Mouse (Mus musculus): ENCODE results near the gene Ercc1. TPM values are rescaled to one million over a fixed set of nuclear protein-coding genes. Genes with fewer than 3 reads are reported as not detected.

The Ercc1 gene
- polyA plus RNA-seq, 1 experiment from 2014 or later, result 86.1 TPM

- DNase-seq (ENCODE audit: low spot score) (no peak), ATAC-seq (ENCODE audit: low FRiP score) (no peak)
- no peak overlapping the region for H3K27ac ChIP-seq
- no peaks in the 10 kb centered on the region for H3K36me3 ChIP-seq (replicated peaks; ENCODE audit: control insufficient read depth, insufficient read depth)
- under 1% methylated on average over 41 of the region's 41 CpGs for WGBS
- no peaks in the 10 kb centered on the region for H3K9me3 ChIP-seq (ENCODE audit: control insufficient read depth, low read length)
- peaks cover 15% of the 10 kb centered on the region for H3K27me3 ChIP-seq (ENCODE audit: control insufficient read depth, insufficient read depth, low read length)
- peak overlapping the region; percentile 39 for H3K4me3 ChIP-seq (replicated peaks; ENCODE audit: low read length)
- peaks cover 27% of the 10 kb centered on the region for H3K4me1 ChIP-seq (replicated peaks; ENCODE audit: control insufficient read depth, insufficient read depth, low read length)
- peak overlapping the region; percentile 92 for H3K4me2 ChIP-seq (replicated peaks)
- peak overlapping the region; percentile 62 for H3K9ac ChIP-seq
Observed at GRCm38 (mm10) chr7:19341761-19342409, 2.7 kb upstream of the Ercc1 start.

- peak overlapping the region; percentile 92 for H3K4me2 ChIP-seq (replicated peaks)
- H3K27me3 ChIP-seq (ENCODE audit: control insufficient read depth, insufficient read depth, low read length), result peaks cover 15% of the 10 kb centered on the region
- H3K9ac ChIP-seq, result peak overlapping the region; percentile 62; the same call in 1 of the 2 replicates
- H3K4me1 ChIP-seq (replicated peaks; ENCODE audit: control insufficient read depth, insufficient read depth, low read length), result peaks cover 27% of the 10 kb centered on the region
- H3K27ac ChIP-seq, result no peak overlapping the region
- peak overlapping the region; percentile 39 for H3K4me3 ChIP-seq (replicated peaks; ENCODE audit: low read length)
- no peaks in the 10 kb centered on the region for H3K9me3 ChIP-seq (ENCODE audit: control insufficient read depth, low read length)
- ATAC-seq (ENCODE audit: low FRiP score), result no peak
- H3K36me3 ChIP-seq (replicated peaks; ENCODE audit: control insufficient read depth, insufficient read depth), result no peaks in the 10 kb centered on the region
- DNase-seq (ENCODE audit: low spot score), result peak; percentile 94
- WGBS, result 1% methylated on average over 27 of the region's 27 CpGs
Observed at GRCm38 (mm10) chr7:19342481-19343027, 2.0 kb upstream of the Ercc1 start.

- DNase-seq (ENCODE audit: low spot score), result peak; percentile 85
- 1% methylated on average over 11 of the region's 11 CpGs for WGBS
- no peaks in the 10 kb centered on the region for H3K9me3 ChIP-seq (ENCODE audit: control insufficient read depth, low read length)
- ATAC-seq (ENCODE audit: low FRiP score), result no peak
- H3K4me3 ChIP-seq (replicated peaks; ENCODE audit: low read length), result 0 out of 2 replicates have a peak overlapping the region, but pooled peaks have one; percentile 39
- peak overlapping the region; percentile 92; the same call in 1 of the 2 replicates for H3K4me2 ChIP-seq (replicated peaks)
- peaks cover 27% of the 10 kb centered on the region for H3K4me1 ChIP-seq (replicated peaks; ENCODE audit: control insufficient read depth, insufficient read depth, low read length)
- H3K36me3 ChIP-seq (replicated peaks; ENCODE audit: control insufficient read depth, insufficient read depth), result peaks cover 3% of the 10 kb centered on the region; the same call in 1 of the 2 replicates
- no peak overlapping the region for H3K27ac ChIP-seq
- H3K27me3 ChIP-seq (ENCODE audit: control insufficient read depth, insufficient read depth, low read length), result peaks cover 15% of the 10 kb centered on the region
- H3K9ac ChIP-seq, result no peak overlapping the region
Observed at GRCm38 (mm10) chr7:19343210-19343808, 1.3 kb upstream of the Ercc1 start.

GRCm38 (mm10) chr7:19344938-19345471 is 427 bp downstream of the Ercc1 start:
- Histone ChIP-seq H3K4me3 (replicated peaks; ENCODE audit: low read length) (peak overlapping the region; percentile 60), H3K27ac (peak overlapping the region; percentile 90), H3K9me3 (ENCODE audit: control insufficient read depth, low read length) (no peaks in the 10 kb centered on the region), H3K4me2 (replicated peaks) (peak overlapping the region; percentile 92), H3K4me1 (replicated peaks; ENCODE audit: control insufficient read depth, insufficient read depth, low read length) (peaks cover 27% of the 10 kb centered on the region), H3K9ac (peak overlapping the region; percentile 72), H3K36me3 (replicated peaks; ENCODE audit: control insufficient read depth, insufficient read depth) (peaks cover 18% of the 10 kb centered on the region), H3K27me3 (ENCODE audit: control insufficient read depth, insufficient read depth, low read length) (peaks cover 15% of the 10 kb centered on the region)
- peak; percentile 94 for DNase-seq (ENCODE audit: low spot score)
- peak; percentile 95 for ATAC-seq (ENCODE audit: low FRiP score)
- WGBS, result under 1% methylated on average over 31 of the region's 31 CpGs

- H3K4me1 ChIP-seq (replicated peaks; ENCODE audit: control insufficient read depth, insufficient read depth, low read length), result peaks cover 12% of the 10 kb centered on the region
- no peak overlapping the region for H3K4me3 ChIP-seq (replicated peaks; ENCODE audit: low read length)
- H3K27ac ChIP-seq, result no peak overlapping the region
- ATAC-seq (ENCODE audit: low FRiP score) (no peak), DNase-seq (ENCODE audit: low spot score) (no peak)
- WGBS, result 89% methylated on average over 13 of the region's 13 CpGs
- no peaks in the 10 kb centered on the region for H3K9me3 ChIP-seq (ENCODE audit: control insufficient read depth, low read length)
- H3K27me3 ChIP-seq (ENCODE audit: control insufficient read depth, insufficient read depth, low read length), result no peaks in the 10 kb centered on the region
- no peak overlapping the region for H3K4me2 ChIP-seq (replicated peaks)
- H3K9ac ChIP-seq, result no peak overlapping the region
- peaks cover 54% of the 10 kb centered on the region for H3K36me3 ChIP-seq (replicated peaks; ENCODE audit: control insufficient read depth, insufficient read depth)
Observed at GRCm38 (mm10) chr7:19349188-19349915, 4.8 kb downstream of the Ercc1 start.

GRCm38 (mm10) chr7:19350221-19350620 is 5.6 kb downstream of the Ercc1 start:
- Histone ChIP-seq H3K36me3 (replicated peaks; ENCODE audit: control insufficient read depth, insufficient read depth) (peaks cover 63% of the 10 kb centered on the region), H3K4me1 (replicated peaks; ENCODE audit: control insufficient read depth, insufficient read depth, low read length) (peaks cover 9% of the 10 kb centered on the region)

GRCm38 (mm10) chr7:19354991-19355390 is 10.4 kb downstream of the Ercc1 start:
- Histone ChIP-seq H3K27me3 (ENCODE audit: control insufficient read depth, insufficient read depth, low read length) (no peaks in the 10 kb centered on the region), H3K27ac (no peak overlapping the region), H3K9ac (no peak overlapping the region), H3K4me2 (replicated peaks) (no peak overlapping the region), H3K36me3 (replicated peaks; ENCODE audit: control insufficient read depth, insufficient read depth) (peaks cover 57% of the 10 kb centered on the region), H3K9me3 (ENCODE audit: control insufficient read depth, low read length) (no peaks in the 10 kb centered on the region), H3K4me1 (replicated peaks; ENCODE audit: control insufficient read depth, insufficient read depth, low read length) (peaks cover 10% of the 10 kb centered on the region; the same call in 1 of the 2 replicates), H3K4me3 (replicated peaks; ENCODE audit: low read length) (no peak overlapping the region)
- WGBS, result 92% methylated on average over 5 of the region's 5 CpGs
- ATAC-seq (ENCODE audit: low FRiP score), result no peak
- DNase-seq (ENCODE audit: low spot score), result no peak

More at GRCm38 (mm10) chr7:19350221-19350620, 5.6 kb downstream of the Ercc1 start:
- no peaks in the 10 kb centered on the region for H3K9me3 ChIP-seq (ENCODE audit: control insufficient read depth, low read length)
- H3K27me3 ChIP-seq (ENCODE audit: control insufficient read depth, insufficient read depth, low read length), result no peaks in the 10 kb centered on the region
- H3K4me3 ChIP-seq (replicated peaks; ENCODE audit: low read length), result no peak overlapping the region
- ATAC-seq (ENCODE audit: low FRiP score) (no peak), DNase-seq (ENCODE audit: low spot score) (no peak)
- no peak overlapping the region for H3K4me2 ChIP-seq (replicated peaks)
- 97% methylated on average over 8 of the region's 8 CpGs for WGBS
- H3K27ac ChIP-seq, result no peak overlapping the region
- no peak overlapping the region for H3K9ac ChIP-seq

- no peak for ATAC-seq (ENCODE audit: low FRiP score)
- Histone ChIP-seq H3K9me3 (ENCODE audit: control insufficient read depth, low read length) (no peaks in the 10 kb centered on the region), H3K4me1 (replicated peaks; ENCODE audit: control insufficient read depth, insufficient read depth, low read length) (peaks cover 15% of the 10 kb centered on the region; the same call in 1 of the 2 replicates), H3K4me2 (replicated peaks) (no peak overlapping the region), H3K27ac (no peak overlapping the region), H3K27me3 (ENCODE audit: control insufficient read depth, insufficient read depth, low read length) (no peaks in the 10 kb centered on the region), H3K36me3 (replicated peaks; ENCODE audit: control insufficient read depth, insufficient read depth) (peaks cover 47% of the 10 kb centered on the region), H3K4me3 (replicated peaks; ENCODE audit: low read length) (no peak overlapping the region), H3K9ac (no peak overlapping the region)
- no peak for DNase-seq (ENCODE audit: low spot score)
- WGBS, result 68% methylated on average over 10 of the region's 10 CpGs
Observed at GRCm38 (mm10) chr7:19356311-19356710, 11.7 kb downstream of the Ercc1 start.

Data from hindbrain, embryonic 14.5 days (tissue).